Mouse (Mus musculus) bone marrow macrophage, adult 2 months (primary cell): ENCODE results near the gene Fbxo41.

ENCODE experiments used
- CTCF ChIP-seq: IDR thresholded peaks from 2 replicates; pipeline ENCODE4 v1.5.1; 2012; ENCODE audit warnings: low read depth, mild to moderate bottlenecking, low read length, moderate library complexity
- POLR2A ChIP-seq: IDR thresholded peaks from 2 replicates; pipeline ENCODE4 v1.6.1; 2012; ENCODE audit warnings: mild to moderate bottlenecking, low read depth, low read length, borderline replicate concordance

DNA sequence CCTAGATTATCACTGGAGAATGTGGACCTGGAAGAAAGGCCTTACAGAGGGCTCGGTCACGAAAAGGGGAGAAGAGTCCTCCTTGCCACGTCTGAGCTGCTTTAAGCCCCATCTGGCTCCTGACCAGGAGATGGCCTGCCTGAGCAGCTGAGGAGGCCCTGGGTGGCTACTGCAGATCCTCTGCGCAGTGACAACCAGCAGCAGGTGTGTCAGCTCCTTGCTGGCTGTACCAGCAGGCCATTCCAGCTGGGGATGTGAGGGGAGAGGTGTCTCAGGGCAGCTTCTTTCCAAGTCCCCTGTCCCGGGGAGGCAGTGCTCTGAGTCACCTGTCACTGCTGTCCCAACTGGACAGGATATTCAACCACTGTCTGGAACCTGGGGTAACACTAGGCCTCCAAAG, 30.3 kb downstream of the Fbxo41 start:
- TF ChIP-seq CTCF = no peak
- TF ChIP-seq POLR2A = no peak
